Mouse (Mus musculus) testis, postnatal 14 days (tissue): ENCODE measurements around the gene Trh.

Experiments used
- DNase-seq: peaks from one replicate; pipeline ENCODE4 v3.0.0; 2021; ENCODE audit warnings: low spot score

Trh gene

GRCm38 (mm10) chr6:92222021-92222420 is 22.4 kb downstream of the Trh start:
- DNase-seq: no peak

- DNase-seq: no peak
Measured at GRCm38 (mm10) chr6:92221604-92222003, 22.8 kb downstream of the Trh start.

GRCm38 (mm10) chr6:92219445-92219844 is 25.0 kb downstream of the Trh start:
- DNase-seq: no peak

- peak; percentile 94 for DNase-seq
Measured at GRCm38 (mm10) chr6:92214773-92215449, 29.5 kb downstream of the Trh start, which contains the start of gene Rbsn. Rbsn (minus strand) TSS chr6:92214925.

GRCm38 (mm10) chr6:92214055-92214772 is 30.2 kb downstream of the Trh start:
- no peak for DNase-seq

- no peak for DNase-seq
Measured at GRCm38 (mm10) chr6:92199414-92199813, 45.0 kb downstream of the Trh start.
